Mouse (Mus musculus): ENCODE measurements around the gene Slc8a2. TPM values are rescaled to one million over a fixed set of nuclear protein-coding genes. Genes with fewer than 3 reads are reported as not detected.

Gene Slc8a2
- total RNA-seq, 1 experiment = 3.1 TPM

DNA sequence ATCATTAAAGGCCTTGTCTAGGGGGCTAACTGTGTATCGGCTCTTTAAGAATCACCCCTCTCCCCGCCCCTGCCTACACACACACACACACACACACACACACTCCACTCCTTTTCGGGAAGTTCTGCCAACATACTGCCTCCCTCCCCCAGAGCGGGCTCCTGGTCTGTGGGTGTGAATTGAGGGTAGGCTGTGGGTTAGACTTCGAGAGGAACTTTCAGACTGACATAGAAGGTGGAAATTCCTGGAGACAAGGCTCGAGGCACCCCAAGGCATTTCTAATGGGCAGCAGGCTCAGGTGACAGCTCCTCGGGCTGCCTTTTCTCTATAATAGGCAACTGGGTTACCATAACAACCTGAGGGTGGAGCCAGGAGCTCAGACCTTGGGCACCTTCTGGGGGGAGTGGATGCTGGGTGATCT, 2.5 kb downstream of the Slc8a2 start:
- H3K9me3 ChIP-seq (ENCODE audit: control insufficient read depth, insufficient read depth, low read depth, low read length) = no peaks in the 10 kb centered on the region
- in situ Hi-C loops (cut with MboI; ENCODE audit: low sequenced_read_pairs in 2 of 2, unreplicated experiment in 2 of 2) = loop anchor here in 1 of 2 experiments (25.0 kb wide), 1 partner anchor 170 kb away; the partner anchor contains the start of gene Ehd2
- no peak overlapping the region for H3K9ac ChIP-seq (ENCODE audit: insufficient read depth, low read depth, low read length, poor library complexity, severe bottlenecking)
- H3K27ac ChIP-seq (ENCODE audit: insufficient read depth, low read depth, low read length, poor library complexity, severe bottlenecking) = no peak overlapping the region
- no peak for TF ChIP-seq CHD2 (IDR thresholded peaks at IDR 0.05; ENCODE audit: low read depth, low read length)
- TF ChIP-seq ZC3H11A (IDR thresholded peaks at IDR 0.05; ENCODE audit: borderline replicate concordance, low read depth, low read length) = no peak
- TF ChIP-seq ZNF384 (IDR thresholded peaks at IDR 0.05; ENCODE audit: low read depth, low read length) = no peak
- no peak for TF ChIP-seq HCFC1 (IDR thresholded peaks at IDR 0.05; ENCODE audit: borderline replicate concordance, insufficient read depth, low read length)
- TF ChIP-seq MAFK (IDR thresholded peaks at IDR 0.05; ENCODE audit: insufficient read depth, low read depth, low read length) = no peak
- no peak for DNase-seq (ENCODE audit: low read depth, low spot score)
- H3K4me3 ChIP-seq (ENCODE audit: insufficient read depth in 1 of 2, low read depth in 1 of 2, low read length in 2 of 2, poor library complexity in 1 of 2, severe bottlenecking in 1 of 2) = no peak overlapping the region
- peaks cover 3% of the 10 kb centered on the region; the same call in 1 of the 2 replicates for H3K36me3 ChIP-seq (ENCODE audit: control insufficient read depth, insufficient read depth, low read length, poor library complexity, severe bottlenecking)
- H3K4me1 ChIP-seq (ENCODE audit: control insufficient read depth in 2 of 2, insufficient read depth in 2 of 2, low read length in 2 of 2, poor library complexity in 1 of 2) = peaks cover 0 to 15% of the 10 kb centered on the region in 2 experiments; a peak in 1 of 4 replicates

DNA sequence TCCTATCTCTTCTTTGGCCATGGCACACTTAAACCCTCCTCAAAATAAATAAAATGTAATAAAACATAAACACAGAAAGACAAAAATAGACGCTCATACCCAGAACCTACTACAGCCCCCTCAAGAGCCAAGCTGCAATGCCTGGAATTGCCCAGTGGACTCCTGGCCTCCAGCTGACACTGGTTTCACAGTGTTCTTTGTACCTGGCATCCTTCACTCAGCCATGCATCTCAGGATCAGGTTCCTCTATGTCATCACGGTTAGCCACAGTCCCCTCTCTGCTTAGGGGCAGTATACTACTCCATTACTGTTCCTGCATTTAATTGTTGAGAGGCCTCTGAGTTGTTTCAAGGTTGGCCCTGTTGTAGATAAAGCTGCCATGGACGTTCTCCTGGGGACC, 3.3 kb downstream of the Slc8a2 start:
- no peaks in the 10 kb centered on the region for H3K9me3 ChIP-seq (ENCODE audit: control insufficient read depth, insufficient read depth, low read depth, low read length)
- H3K36me3 ChIP-seq (ENCODE audit: control insufficient read depth, insufficient read depth, low read length, poor library complexity, severe bottlenecking) = peaks cover 3% of the 10 kb centered on the region; the same call in 1 of the 2 replicates
- H3K4me1 ChIP-seq (ENCODE audit: control insufficient read depth in 2 of 2, insufficient read depth in 2 of 2, low read length in 2 of 2, poor library complexity in 1 of 2) = peaks cover 0 to 15% of the 10 kb centered on the region in 2 experiments; a peak in 1 of 4 replicates
- no peak overlapping the region for H3K4me3 ChIP-seq (ENCODE audit: insufficient read depth in 1 of 2, low read depth in 1 of 2, low read length in 2 of 2, poor library complexity in 1 of 2, severe bottlenecking in 1 of 2)
- in situ Hi-C loops (cut with MboI; ENCODE audit: low sequenced_read_pairs in 2 of 2, unreplicated experiment in 2 of 2) = loop anchor here in 1 of 2 experiments (25.0 kb wide), 1 partner anchor 171 kb away; the partner anchor contains the start of gene Ehd2
- TF ChIP-seq ZC3H11A (IDR thresholded peaks at IDR 0.05; ENCODE audit: borderline replicate concordance, low read depth, low read length) (no peak), CHD2 (IDR thresholded peaks at IDR 0.05; ENCODE audit: low read depth, low read length) (no peak), MAFK (IDR thresholded peaks at IDR 0.05; ENCODE audit: insufficient read depth, low read depth, low read length) (no peak), ZNF384 (IDR thresholded peaks at IDR 0.05; ENCODE audit: low read depth, low read length) (no peak), HCFC1 (IDR thresholded peaks at IDR 0.05; ENCODE audit: borderline replicate concordance, insufficient read depth, low read length) (no peak)
- no peak overlapping the region for H3K27ac ChIP-seq (ENCODE audit: insufficient read depth, low read depth, low read length, poor library complexity, severe bottlenecking)
- H3K9ac ChIP-seq (ENCODE audit: insufficient read depth, low read depth, low read length, poor library complexity, severe bottlenecking) = no peak overlapping the region
- DNase-seq (ENCODE audit: low read depth, low spot score) = no peak

DNA sequence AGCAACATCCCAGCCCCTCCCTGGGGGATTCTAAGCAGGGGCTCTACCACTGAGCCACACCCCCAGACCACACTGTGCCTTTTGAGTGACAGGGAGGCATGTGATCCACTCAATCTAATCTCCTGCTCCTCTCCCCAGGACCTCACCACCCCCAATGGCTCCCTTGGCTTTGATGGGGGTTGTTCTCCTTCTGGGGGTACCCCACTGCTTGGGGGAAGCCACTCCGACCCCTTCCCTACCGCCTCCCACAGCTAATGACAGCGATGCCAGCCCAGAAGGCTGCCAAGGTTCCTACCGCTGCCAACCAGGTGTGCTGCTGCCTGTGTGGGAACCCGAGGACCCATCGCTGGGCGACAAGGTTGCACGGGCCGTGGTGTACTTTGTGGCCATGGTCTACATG, 4.1 kb downstream of the Slc8a2 start:
- in situ Hi-C loops (cut with MboI; ENCODE audit: low sequenced_read_pairs in 2 of 2, unreplicated experiment in 2 of 2) = loop anchor here in 1 of 2 experiments (25.0 kb wide), 1 partner anchor 171 kb away; the partner anchor contains the start of gene Ehd2
- H3K4me1 ChIP-seq (ENCODE audit: control insufficient read depth in 2 of 2, insufficient read depth in 2 of 2, low read length in 2 of 2, poor library complexity in 1 of 2) = peaks cover 0 to 15% of the 10 kb centered on the region in 2 experiments; a peak in 1 of 4 replicates
- no peak overlapping the region for H3K9ac ChIP-seq (ENCODE audit: insufficient read depth, low read depth, low read length, poor library complexity, severe bottlenecking)
- no peak for TF ChIP-seq MAFK (IDR thresholded peaks at IDR 0.05; ENCODE audit: insufficient read depth, low read depth, low read length)
- no peak for TF ChIP-seq ZNF384 (IDR thresholded peaks at IDR 0.05; ENCODE audit: low read depth, low read length)
- no peak for TF ChIP-seq HCFC1 (IDR thresholded peaks at IDR 0.05; ENCODE audit: borderline replicate concordance, insufficient read depth, low read length)
- no peak for TF ChIP-seq ZC3H11A (IDR thresholded peaks at IDR 0.05; ENCODE audit: borderline replicate concordance, low read depth, low read length)
- no peak for TF ChIP-seq CHD2 (IDR thresholded peaks at IDR 0.05; ENCODE audit: low read depth, low read length)
- no peak for DNase-seq (ENCODE audit: low read depth, low spot score)
- no peak overlapping the region for H3K27ac ChIP-seq (ENCODE audit: insufficient read depth, low read depth, low read length, poor library complexity, severe bottlenecking)
- H3K4me3 ChIP-seq (ENCODE audit: insufficient read depth in 1 of 2, low read depth in 1 of 2, low read length in 2 of 2, poor library complexity in 1 of 2, severe bottlenecking in 1 of 2) = no peak overlapping the region
- no peaks in the 10 kb centered on the region for H3K9me3 ChIP-seq (ENCODE audit: control insufficient read depth, insufficient read depth, low read depth, low read length)
- peaks cover 3% of the 10 kb centered on the region; the same call in 1 of the 2 replicates for H3K36me3 ChIP-seq (ENCODE audit: control insufficient read depth, insufficient read depth, low read length, poor library complexity, severe bottlenecking)

DNA sequence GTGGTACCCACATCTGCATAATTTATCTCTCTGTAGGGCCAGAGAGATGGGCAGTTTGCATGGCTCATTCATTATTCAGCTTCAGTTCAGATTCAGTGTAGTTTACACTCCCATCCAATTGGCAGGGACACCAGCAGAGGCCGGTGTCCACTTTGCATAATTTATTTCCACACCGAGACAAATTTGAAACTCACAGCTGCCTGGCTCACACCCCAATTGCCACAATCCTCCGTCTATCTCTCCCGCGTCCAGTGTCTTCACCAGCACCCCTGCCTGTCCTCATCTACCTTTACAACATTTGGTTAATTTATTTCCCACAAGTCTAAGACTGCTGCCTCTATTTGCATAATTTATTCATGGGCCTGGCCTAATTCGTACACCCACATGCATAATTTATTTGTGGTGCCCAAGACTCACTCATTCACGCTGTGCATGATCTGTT, 5.3 kb downstream of the Slc8a2 start:
- H3K36me3 ChIP-seq (ENCODE audit: control insufficient read depth, insufficient read depth, low read length, poor library complexity, severe bottlenecking) = peaks cover 3% of the 10 kb centered on the region; the same call in 1 of the 2 replicates
- no peak overlapping the region for H3K27ac ChIP-seq (ENCODE audit: insufficient read depth, low read depth, low read length, poor library complexity, severe bottlenecking)
- H3K9me3 ChIP-seq (ENCODE audit: control insufficient read depth, insufficient read depth, low read depth, low read length) = no peaks in the 10 kb centered on the region
- in situ Hi-C loops (cut with MboI; ENCODE audit: low sequenced_read_pairs in 2 of 2, unreplicated experiment in 2 of 2) = loop anchor here in 1 of 2 experiments (25.0 kb wide), 1 partner anchor 173 kb away; the partner anchor contains the start of gene Ehd2
- H3K4me1 ChIP-seq (ENCODE audit: control insufficient read depth in 2 of 2, insufficient read depth in 2 of 2, low read length in 2 of 2, poor library complexity in 1 of 2) = peaks cover 0 to 11% of the 10 kb centered on the region in 2 experiments; a peak in 1 of 4 replicates
- no peak overlapping the region for H3K4me3 ChIP-seq (ENCODE audit: insufficient read depth in 1 of 2, low read depth in 1 of 2, low read length in 2 of 2, poor library complexity in 1 of 2, severe bottlenecking in 1 of 2)
- TF ChIP-seq MAFK (IDR thresholded peaks at IDR 0.05; ENCODE audit: insufficient read depth, low read depth, low read length) = no peak
- TF ChIP-seq HCFC1 (IDR thresholded peaks at IDR 0.05; ENCODE audit: borderline replicate concordance, insufficient read depth, low read length) = no peak
- no peak for TF ChIP-seq ZC3H11A (IDR thresholded peaks at IDR 0.05; ENCODE audit: borderline replicate concordance, low read depth, low read length)
- no peak for TF ChIP-seq CHD2 (IDR thresholded peaks at IDR 0.05; ENCODE audit: low read depth, low read length)
- TF ChIP-seq ZNF384 (IDR thresholded peaks at IDR 0.05; ENCODE audit: low read depth, low read length) = no peak
- DNase-seq (ENCODE audit: low read depth, low spot score) = no peak
- no peak overlapping the region for H3K9ac ChIP-seq (ENCODE audit: insufficient read depth, low read depth, low read length, poor library complexity, severe bottlenecking)
